Mouse (Mus musculus) ovary, adult 2 months (tissue): Measurements from ENCODE around the gene Fbxl4. TPM values are rescaled to one million over a fixed set of nuclear protein-coding genes. Genes with fewer than 3 reads are reported as not detected.

ENCODE experiments used
- polyA plus RNA-seq: library from polyadenylated mRNA; depleted of rRNA; stranded (reverse); fragments of >200 nt; gene quantifications from 2 replicates; pipeline ENCODE4 v1.2.3, GENCODE M21; 2012; rRNA removed

Fbxl4 gene
- polyA plus RNA-seq = 19.1 and 24.7 TPM in 2 replicates

DNA sequence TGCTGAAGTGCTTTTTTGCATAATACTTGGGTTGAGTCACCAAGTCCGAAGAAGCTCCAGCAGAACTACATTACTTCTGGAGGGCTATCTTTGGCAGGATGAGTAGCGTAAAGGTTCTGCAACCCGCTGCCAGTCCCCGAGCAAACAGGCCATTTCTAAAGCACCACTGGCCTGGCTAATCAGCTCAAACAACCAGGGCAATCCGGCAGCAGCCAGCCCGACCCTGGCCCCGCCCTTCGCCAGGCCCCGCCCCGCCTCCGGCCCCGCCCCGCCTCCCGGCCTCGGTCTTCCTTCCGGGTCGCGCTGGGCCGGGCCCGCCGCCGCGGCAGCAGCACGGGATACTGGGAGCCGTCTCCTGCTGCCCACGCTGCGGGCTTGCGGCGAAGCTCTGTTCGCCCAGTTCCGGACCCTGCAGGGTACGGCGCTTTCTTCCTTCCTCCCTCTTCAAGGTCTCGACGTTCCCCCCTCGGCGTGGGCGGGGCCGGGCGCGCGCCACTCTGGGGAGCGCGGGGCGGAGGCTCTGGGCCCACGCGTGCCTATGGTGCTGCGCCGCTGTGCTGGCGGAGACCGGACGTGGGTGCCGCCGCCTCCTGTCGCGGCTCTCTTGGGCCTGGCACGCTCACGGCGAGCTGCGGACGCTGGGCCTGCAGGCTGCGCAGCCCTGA lies at the start of gene Fbxl4:
Fbxl4 (plus strand) TSS at position 278 of the 665 bp plus-strand sequence.

Other genes starting within 250 kb of the Fbxl4 start
- not detected in 2 replicates for gene Pou3f2, start 130.8 kb downstream of the Fbxl4 start, polyA plus RNA-seq